Mouse (Mus musculus): ENCODE measurements around the gene Arid1b. TPM values are rescaled to one million over a fixed set of nuclear protein-coding genes. Genes with fewer than 3 reads are reported as not detected.

Gene Arid1b
- polyA plus RNA-seq, 1 experiment from 2014 or later: 22.3 TPM

DNA sequence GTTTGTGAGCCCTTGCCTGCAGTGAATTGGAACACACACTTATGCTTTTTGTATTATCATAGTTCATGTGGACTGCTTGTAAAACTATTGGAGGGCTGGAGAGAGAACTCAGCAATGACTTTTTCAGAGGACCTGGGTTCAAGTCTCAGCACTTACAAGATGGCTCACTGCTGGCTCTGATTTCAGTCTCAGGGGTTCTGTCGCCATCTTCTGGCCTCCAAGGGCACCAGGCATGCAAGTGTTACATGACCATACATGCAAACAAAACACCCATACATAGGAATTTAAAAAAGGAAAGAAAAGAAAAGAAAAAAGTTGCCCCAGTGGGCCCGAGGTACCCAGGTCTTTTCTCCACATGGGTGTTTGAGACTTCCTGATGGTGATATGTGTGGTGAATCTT, 32.4 kb downstream of the Arid1b start:
- H3K4me1 ChIP-seq: peaks cover 42% of the 10 kb centered on the region
- no peak overlapping the region for H3K4me2 ChIP-seq (replicated peaks)
- H3K27me3 ChIP-seq: no peaks in the 10 kb centered on the region
- H3K9ac ChIP-seq: no peak overlapping the region
- WGBS: 73% methylated on average over 2 of the region's 2 CpGs
- H3K27ac ChIP-seq: no peak overlapping the region
- no peak overlapping the region for H3K4me3 ChIP-seq
- H3K36me3 ChIP-seq: no peaks in the 10 kb centered on the region
- no peaks in the 10 kb centered on the region for H3K9me3 ChIP-seq (replicated peaks)
- no peak for ATAC-seq (ENCODE audit: low FRiP score)

DNA sequence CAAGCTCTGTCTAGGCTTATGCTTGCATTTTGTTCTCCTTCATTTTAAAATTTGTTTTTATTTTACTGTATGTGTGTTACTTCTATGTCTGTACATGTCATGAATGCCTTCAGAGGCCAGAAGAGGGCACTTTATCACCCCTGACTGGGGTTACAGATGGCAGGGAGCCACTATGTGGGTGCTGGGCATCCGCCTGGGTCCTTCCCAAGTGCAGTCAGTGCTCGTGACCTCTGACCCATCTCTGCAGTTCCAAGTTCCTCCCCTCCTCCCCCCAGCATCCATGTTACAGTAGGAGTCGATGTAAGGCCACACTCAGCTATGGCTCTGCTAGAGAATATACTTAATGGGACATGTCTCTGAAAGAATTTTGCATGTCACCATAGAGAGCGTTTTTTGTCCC, 35.0 kb downstream of the Arid1b start:
- Histone ChIP-seq H3K27me3 (no peaks in the 10 kb centered on the region), H3K9ac (no peak overlapping the region), H3K4me1 (peaks cover 31% of the 10 kb centered on the region), H3K4me3 (no peak overlapping the region), H3K4me2 (replicated peaks) (no peak overlapping the region), H3K9me3 (replicated peaks) (no peaks in the 10 kb centered on the region), H3K27ac (no peak overlapping the region), H3K36me3 (no peaks in the 10 kb centered on the region)
- ATAC-seq (ENCODE audit: low FRiP score): no peak
- 88% methylated on average over 4 of the region's 4 CpGs for WGBS

DNA sequence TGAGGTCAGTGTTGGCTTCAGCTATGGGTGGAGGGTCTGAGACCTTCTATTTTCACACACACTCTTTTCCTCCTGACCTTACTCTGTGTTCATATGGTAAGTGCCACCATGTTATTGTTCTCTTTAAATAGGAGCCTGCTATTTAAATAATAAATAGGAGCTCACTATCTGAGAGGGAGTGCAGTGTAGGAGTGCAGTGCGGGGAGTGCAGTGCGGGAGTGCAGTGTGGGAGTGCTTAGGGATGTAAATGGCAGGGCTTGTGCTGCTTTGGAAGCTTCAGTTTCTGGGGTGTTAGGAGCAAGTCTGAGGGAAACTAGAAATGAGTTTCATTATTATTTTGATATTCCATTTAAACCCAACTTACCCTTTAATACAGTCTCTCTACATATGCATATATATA, 36.2 kb downstream of the Arid1b start:
- Histone ChIP-seq H3K4me1 (peaks cover 28% of the 10 kb centered on the region), H3K27me3 (no peaks in the 10 kb centered on the region), H3K9me3 (replicated peaks) (no peaks in the 10 kb centered on the region), H3K36me3 (no peaks in the 10 kb centered on the region), H3K4me3 (no peak overlapping the region), H3K4me2 (replicated peaks) (no peak overlapping the region), H3K27ac (no peak overlapping the region), H3K9ac (no peak overlapping the region)
- 57% methylated on average over 2 of the region's 2 CpGs for WGBS
- ATAC-seq (ENCODE audit: low FRiP score): no peak

DNA sequence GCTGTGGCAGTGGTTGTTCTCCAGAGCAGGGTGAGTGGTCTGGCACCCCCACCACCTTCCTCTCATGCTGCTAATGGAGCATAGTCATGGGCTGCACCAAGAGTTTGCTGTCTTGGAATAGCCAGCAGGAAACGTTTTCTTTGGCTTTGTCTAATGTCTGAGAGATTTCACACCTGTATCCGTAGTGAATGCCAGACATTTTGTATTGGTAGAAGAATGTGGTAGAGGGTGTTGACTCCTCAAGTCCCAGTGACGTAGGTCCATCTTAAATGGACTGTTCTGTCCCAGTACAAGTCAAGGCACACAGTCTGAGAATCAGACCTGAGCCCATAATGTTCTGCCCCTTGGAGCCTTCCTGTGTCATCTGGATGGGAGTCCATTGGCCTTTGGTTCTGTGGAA, 39.2 kb downstream of the Arid1b start:
- Histone ChIP-seq H3K9me3 (replicated peaks) (no peaks in the 10 kb centered on the region), H3K4me1 (peaks cover 38% of the 10 kb centered on the region), H3K4me2 (replicated peaks) (no peak overlapping the region), H3K36me3 (no peaks in the 10 kb centered on the region), H3K9ac (no peak overlapping the region), H3K4me3 (no peak overlapping the region), H3K27me3 (no peaks in the 10 kb centered on the region), H3K27ac (no peak overlapping the region)
- no peak for ATAC-seq (ENCODE audit: low FRiP score)
- WGBS: 78% methylated on average over 3 of the region's 3 CpGs

DNA sequence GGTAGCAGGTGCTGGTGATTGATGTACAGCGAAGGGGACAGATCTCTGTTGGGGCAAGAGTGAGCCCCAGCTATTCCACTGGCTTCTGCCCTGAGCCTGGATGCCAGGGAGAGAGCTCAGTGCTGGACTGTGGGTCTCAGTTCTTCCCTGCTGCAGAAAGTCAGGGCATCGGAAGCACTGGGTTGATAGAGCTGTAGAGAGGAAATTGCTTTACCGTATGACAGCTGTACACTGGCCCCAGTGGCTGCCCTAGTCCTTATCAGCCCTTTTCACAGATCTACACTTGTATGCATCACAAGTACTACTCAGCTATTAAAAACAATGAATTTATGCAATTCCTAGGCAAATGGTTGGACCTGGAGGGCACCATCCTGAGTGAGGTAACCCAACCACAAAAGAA, 40.1 kb downstream of the Arid1b start:
- Histone ChIP-seq H3K9ac (no peak overlapping the region), H3K4me1 (peaks cover 34% of the 10 kb centered on the region), H3K4me3 (no peak overlapping the region), H3K9me3 (replicated peaks) (no peaks in the 10 kb centered on the region), H3K36me3 (no peaks in the 10 kb centered on the region), H3K27me3 (no peaks in the 10 kb centered on the region), H3K4me2 (replicated peaks) (no peak overlapping the region), H3K27ac (no peak overlapping the region)
- WGBS: 83% methylated on average over 3 of the region's 3 CpGs
- ATAC-seq (ENCODE audit: low FRiP score): no peak

DNA sequence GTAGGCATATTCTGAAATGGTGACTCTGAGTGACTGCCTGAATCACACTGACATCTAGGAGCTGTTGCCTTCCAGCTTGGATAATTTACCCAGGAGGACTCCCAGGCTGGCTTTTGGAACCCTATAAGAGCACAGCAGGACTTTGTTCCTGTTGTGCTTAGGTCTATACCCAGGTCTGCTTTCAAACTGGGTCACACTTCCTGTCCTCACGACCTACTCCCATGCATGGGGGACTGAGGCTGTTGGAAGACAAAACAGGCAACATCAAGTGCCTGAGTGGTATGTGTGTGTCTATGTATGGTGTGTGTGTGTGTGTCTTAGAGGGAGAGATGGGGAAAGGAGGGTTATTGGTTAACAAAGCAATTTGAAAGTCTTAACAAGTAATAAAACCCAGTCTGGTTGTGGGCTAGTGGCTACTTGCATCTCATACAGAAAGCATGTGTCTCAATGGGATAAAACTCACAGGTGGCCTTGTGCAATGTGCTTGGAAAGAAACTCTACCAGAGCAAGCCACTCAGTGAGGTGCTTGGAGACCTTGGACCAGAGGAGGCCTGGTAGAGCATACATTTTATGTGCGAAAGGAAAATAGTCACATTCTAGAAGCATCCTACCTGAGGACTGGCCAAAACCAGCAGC, 42.2 kb downstream of the Arid1b start:
- no peak for ATAC-seq (ENCODE audit: low FRiP score)
- no peaks in the 10 kb centered on the region for H3K9me3 ChIP-seq (replicated peaks)
- 57% methylated on average over 2 of the region's 2 CpGs for WGBS
- H3K36me3 ChIP-seq: peaks cover 8% of the 10 kb centered on the region; the same call in 1 of the 2 replicates
- H3K9ac ChIP-seq: no peak overlapping the region
- no peaks in the 10 kb centered on the region for H3K27me3 ChIP-seq
- no peak overlapping the region for H3K27ac ChIP-seq
- no peak overlapping the region for H3K4me2 ChIP-seq (replicated peaks)
- peaks cover 26% of the 10 kb centered on the region for H3K4me1 ChIP-seq
- H3K4me3 ChIP-seq: no peak overlapping the region

DNA sequence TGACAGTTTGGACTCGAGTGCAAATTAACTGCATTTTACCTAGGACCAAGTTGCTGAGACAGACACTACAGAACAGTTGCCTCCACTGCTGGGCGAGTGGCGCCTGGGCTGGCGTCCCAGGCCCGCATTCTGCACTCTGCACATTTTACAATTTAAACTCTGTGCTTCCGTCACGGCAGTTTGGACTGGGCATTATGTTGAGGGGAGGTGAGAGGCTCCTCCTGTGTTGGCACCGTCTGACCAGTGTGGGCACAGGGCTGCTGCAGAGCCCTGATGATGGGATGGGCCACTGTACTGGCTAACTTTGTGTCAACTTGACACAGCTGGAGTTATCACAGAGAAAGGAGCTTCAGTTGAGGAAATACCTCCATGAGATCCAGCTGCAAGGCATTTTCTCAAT, 43.1 kb downstream of the Arid1b start:
- no peak for ATAC-seq (ENCODE audit: low FRiP score)
- Histone ChIP-seq H3K9me3 (replicated peaks) (no peaks in the 10 kb centered on the region), H3K27ac (no peak overlapping the region), H3K4me3 (no peak overlapping the region), H3K36me3 (peaks cover 16% of the 10 kb centered on the region), H3K4me1 (peaks cover 26% of the 10 kb centered on the region), H3K27me3 (no peaks in the 10 kb centered on the region), H3K4me2 (replicated peaks) (no peak overlapping the region), H3K9ac (no peak overlapping the region)
- 86% methylated on average over 8 of the region's 8 CpGs for WGBS

DNA sequence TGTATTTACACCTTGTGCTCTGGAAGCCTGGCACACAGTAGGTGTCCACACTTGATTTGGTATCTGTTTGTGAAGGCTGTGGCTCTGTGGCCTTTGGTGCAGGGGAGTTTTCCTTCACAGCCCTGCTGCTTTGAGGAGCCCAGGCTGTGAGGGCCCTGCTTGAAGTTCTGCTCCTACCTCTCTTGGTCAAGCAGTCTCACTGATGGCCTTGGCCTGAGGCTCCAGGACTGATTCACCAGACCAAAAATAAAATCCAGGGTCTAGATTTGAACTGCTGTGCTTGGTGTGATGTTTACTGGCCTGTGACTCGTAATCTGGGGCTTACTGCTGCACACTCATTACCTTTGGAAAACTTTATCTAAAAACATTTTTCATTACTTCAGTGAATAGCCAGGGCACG, 45.7 kb downstream of the Arid1b start:
- peaks cover 29% of the 10 kb centered on the region for H3K4me1 ChIP-seq
- WGBS: 88% methylated on average over 2 of the region's 2 CpGs
- no peak overlapping the region for H3K4me2 ChIP-seq (replicated peaks)
- no peak for ATAC-seq (ENCODE audit: low FRiP score)
- peaks cover 23% of the 10 kb centered on the region for H3K36me3 ChIP-seq
- no peak overlapping the region for H3K9ac ChIP-seq
- no peak overlapping the region for H3K4me3 ChIP-seq
- no peak overlapping the region for H3K27ac ChIP-seq
- H3K9me3 ChIP-seq (replicated peaks): no peaks in the 10 kb centered on the region
- no peaks in the 10 kb centered on the region for H3K27me3 ChIP-seq

DNA sequence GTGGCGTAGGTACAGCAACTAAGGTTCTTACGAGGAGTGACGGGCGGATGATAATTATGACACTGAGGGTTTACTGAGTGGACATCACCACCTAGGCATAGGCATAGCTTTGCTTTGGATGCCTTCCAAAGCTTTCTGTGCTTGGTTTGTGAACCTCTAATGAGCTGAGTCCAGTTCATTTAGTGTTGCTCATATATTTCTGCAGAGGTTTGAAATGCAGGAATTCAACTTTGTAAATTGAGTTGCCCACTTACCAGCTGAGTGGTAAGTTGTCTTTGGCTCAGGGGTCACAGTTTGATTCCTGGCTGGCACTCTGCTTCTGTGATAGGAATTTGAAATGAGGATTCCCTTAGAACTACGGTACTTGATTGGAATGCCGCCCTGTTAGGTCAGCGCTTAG, 49.7 kb downstream of the Arid1b start:
- Histone ChIP-seq H3K27me3 (no peaks in the 10 kb centered on the region), H3K9me3 (replicated peaks) (no peaks in the 10 kb centered on the region), H3K4me2 (replicated peaks) (no peak overlapping the region), H3K4me3 (no peak overlapping the region), H3K4me1 (peaks cover 18% of the 10 kb centered on the region), H3K36me3 (peaks cover 23% of the 10 kb centered on the region), H3K27ac (no peak overlapping the region), H3K9ac (no peak overlapping the region)
- 70% methylated on average over 7 of the region's 7 CpGs for WGBS
- ATAC-seq (ENCODE audit: low FRiP score): no peak

DNA sequence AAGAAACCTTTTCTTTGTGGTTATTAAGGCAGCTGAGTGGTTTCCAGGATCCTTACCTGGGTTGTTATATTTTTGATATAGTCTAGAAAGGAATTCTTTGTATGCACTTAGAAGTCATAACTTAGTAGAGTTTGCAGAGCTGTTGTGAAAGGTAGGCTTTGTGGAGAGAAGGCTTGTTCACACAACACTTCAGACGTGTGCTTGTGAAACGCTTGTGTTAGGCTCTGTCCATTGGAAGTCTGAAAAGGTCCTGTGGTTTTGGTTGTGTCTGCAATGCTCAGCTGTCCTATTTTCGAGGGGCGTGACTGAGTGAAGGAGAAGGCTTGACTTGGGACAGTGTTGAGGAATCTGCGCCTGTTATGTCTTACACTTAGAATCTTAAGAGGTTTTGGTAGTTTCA, 51.5 kb downstream of the Arid1b start:
- H3K27me3 ChIP-seq: no peaks in the 10 kb centered on the region
- 92% methylated on average over 5 of the region's 5 CpGs for WGBS
- H3K4me3 ChIP-seq: no peak overlapping the region
- H3K4me2 ChIP-seq (replicated peaks): no peak overlapping the region
- no peaks in the 10 kb centered on the region for H3K9me3 ChIP-seq (replicated peaks)
- ATAC-seq (ENCODE audit: low FRiP score): no peak
- H3K4me1 ChIP-seq: peaks cover 24% of the 10 kb centered on the region
- H3K27ac ChIP-seq: no peak overlapping the region
- H3K9ac ChIP-seq: no peak overlapping the region
- peaks cover 21% of the 10 kb centered on the region for H3K36me3 ChIP-seq

DNA sequence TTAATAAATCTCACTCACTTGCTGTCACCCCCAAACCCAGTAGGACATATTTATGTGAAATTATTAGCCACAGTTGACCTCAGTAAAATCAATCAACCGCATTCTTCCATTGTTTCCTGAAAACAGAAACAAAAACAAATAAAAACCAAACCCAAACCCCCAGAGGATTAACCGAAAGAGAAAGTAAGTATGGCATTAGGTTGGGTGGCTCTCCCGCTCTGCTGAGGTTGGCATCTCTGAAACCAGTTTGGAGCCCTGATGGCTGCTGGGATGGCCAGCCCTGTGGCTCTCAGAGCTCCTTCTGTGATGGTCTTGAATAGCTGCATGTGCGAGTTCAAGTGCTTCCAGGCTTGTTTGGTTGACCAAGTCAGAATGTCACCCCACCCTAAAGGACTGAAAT, 53.2 kb downstream of the Arid1b start:
- H3K9me3 ChIP-seq (replicated peaks): no peaks in the 10 kb centered on the region

DNA sequence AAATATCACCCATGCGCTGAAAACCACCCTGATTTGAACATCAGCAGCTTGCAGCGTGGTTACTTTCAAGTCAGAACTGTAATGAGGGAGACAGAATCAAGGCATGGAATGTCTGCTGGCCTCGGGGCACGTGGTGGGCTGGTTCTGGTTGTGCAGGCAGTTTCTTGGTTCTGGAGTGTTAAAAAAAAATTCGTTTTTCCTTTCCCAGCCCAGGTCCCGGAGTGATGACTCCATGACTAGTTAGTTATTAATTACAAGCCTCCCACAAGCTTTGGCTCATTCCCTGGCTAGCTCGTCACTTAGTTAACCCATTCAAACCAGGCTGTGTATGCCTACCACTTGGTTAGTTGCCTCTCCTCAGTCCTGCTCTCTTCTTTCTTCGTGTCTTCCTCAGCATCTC, 56.1 kb downstream of the Arid1b start:
- ATAC-seq (ENCODE audit: low FRiP score): no peak

More for the DNA sequence above, 53.2 kb downstream of the Arid1b start:
- no peaks in the 10 kb centered on the region for H3K27me3 ChIP-seq
- ATAC-seq (ENCODE audit: low FRiP score): no peak
- peaks cover 38% of the 10 kb centered on the region for H3K4me1 ChIP-seq
- 0 out of 2 replicates have a peak, but pooled peaks cover 5% of the 10 kb centered on the region for H3K36me3 ChIP-seq
- H3K4me2 ChIP-seq (replicated peaks): no peak overlapping the region
- H3K27ac ChIP-seq: no peak overlapping the region
- H3K4me3 ChIP-seq: no peak overlapping the region
- no peak overlapping the region for H3K9ac ChIP-seq
- 94% methylated on average over 4 of the region's 4 CpGs for WGBS

DNA sequence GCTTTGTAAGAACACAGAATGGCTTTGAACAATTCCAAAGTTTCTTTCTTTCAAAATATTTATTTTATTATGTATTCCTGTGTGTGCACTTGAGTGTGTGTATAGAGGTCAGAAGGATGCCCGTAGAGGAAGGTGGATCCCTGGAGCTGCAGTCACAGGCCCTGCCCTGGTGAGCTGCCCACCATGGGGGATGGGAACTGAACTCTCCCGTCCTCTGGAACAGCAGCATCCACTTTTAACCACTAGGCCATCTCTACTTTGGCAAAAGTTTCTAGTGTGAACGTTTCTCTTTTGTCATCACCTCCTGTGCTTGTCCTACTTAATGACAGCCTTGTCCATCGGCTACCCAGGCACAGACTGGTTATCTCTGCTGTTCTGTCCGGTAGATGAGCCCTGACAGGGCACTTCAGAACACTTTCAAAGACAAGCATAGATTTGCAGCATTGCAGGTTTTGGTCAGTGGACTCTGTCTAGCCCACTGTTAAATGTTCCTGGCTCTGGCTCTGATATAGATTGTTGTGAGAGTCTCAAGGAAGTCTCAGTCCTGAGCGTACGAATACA, 56.9 kb downstream of the Arid1b start:
- Histone ChIP-seq H3K9ac (no peak overlapping the region), H3K4me3 (no peak overlapping the region), H3K27ac (no peak overlapping the region), H3K36me3 (no peaks in the 10 kb centered on the region), H3K27me3 (no peaks in the 10 kb centered on the region), H3K4me2 (replicated peaks) (no peak overlapping the region), H3K9me3 (replicated peaks) (no peaks in the 10 kb centered on the region), H3K4me1 (peaks cover 39% of the 10 kb centered on the region)
- 73% methylated on average over 7 of the region's 7 CpGs for WGBS
- no peak for ATAC-seq (ENCODE audit: low FRiP score)

More for the DNA sequence above, 56.1 kb downstream of the Arid1b start:
- peaks cover 36% of the 10 kb centered on the region for H3K4me1 ChIP-seq
- no peaks in the 10 kb centered on the region for H3K27me3 ChIP-seq
- H3K4me3 ChIP-seq: no peak overlapping the region
- H3K9ac ChIP-seq: no peak overlapping the region
- no peak overlapping the region for H3K27ac ChIP-seq
- no peaks in the 10 kb centered on the region for H3K36me3 ChIP-seq
- H3K4me2 ChIP-seq (replicated peaks): no peak overlapping the region
- WGBS: 84% methylated on average over 8 of the region's 8 CpGs
- no peaks in the 10 kb centered on the region for H3K9me3 ChIP-seq (replicated peaks)

All from hindbrain, embryonic 12.5 days (tissue).